Mouse (Mus musculus): ENCODE results near the gene Plbd1.

- no peak for TF ChIP-seq CTCF (IDR thresholded peaks at IDR 0.05)
- TF ChIP-seq EP300 (IDR thresholded peaks at IDR 0.05): no peak
Observed at GRCm38 (mm10) chr6:136655786-136656185, 5.9 kb downstream of the Plbd1 start.

All from lung, postnatal 0 days (tissue).